Mouse (Mus musculus) heart, postnatal 0 days (tissue): Measurements from ENCODE around the gene Krr1.

Experiments used
- CTCF ChIP-seq: IDR thresholded peaks from 2 replicates; pipeline ENCODE4 v1.5.1; 2016; ENCODE audit warnings: antibody characterized with exemption, control low read depth, low read depth
- EP300 ChIP-seq: IDR thresholded peaks from 2 replicates; pipeline ENCODE4 v1.6.1; 2016; ENCODE audit warnings: antibody characterized with exemption, low read depth

- peak; percentile 88 for TF ChIP-seq CTCF
- TF ChIP-seq EP300, result no peak
These were observed 5.1 kb downstream of the Krr1 start for GRCm38 (mm10) chr10:111977584-111977983.
